Mouse (Mus musculus): ENCODE measurements at regions not wholly inside any gene's neighbourhood (a gene's known extent, or its start where the extent isn't known, plus 50 kb on each side); places are given as distances from the start of the nearest gene placed in this dataset.

DNA sequence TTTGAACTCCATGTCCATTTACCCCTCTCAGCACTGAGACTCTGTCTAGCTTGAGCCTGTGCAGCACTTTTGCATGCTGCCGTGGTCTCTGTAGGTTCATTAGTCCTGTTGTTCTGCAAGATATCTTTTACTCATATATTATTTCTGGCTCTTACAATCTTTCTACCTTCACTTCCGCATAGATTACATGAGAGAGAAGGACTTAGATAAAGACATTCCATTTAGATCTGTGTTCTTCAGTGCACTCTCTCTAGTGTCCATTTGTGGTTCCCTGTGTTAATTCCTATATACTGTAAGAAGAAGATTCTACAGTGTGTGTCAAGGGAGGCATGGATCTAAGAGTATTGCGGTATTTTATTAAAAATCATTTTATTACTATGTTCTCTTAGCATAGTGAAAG lies 295.6 kb upstream of the Nrxn1 start:
- H3K27me3 ChIP-seq (ENCODE audit: insufficient read depth, low read length), result no peaks in the 10 kb centered on the region
- no peak for TF ChIP-seq CTCF (conservative IDR thresholded peaks at IDR 0.05; ENCODE audit: low read length)
- no peak for TF ChIP-seq NANOG (IDR thresholded peaks at IDR 0.05; ENCODE audit: borderline replicate concordance, low read length)
- no peak for TF ChIP-seq POU5F1 (IDR thresholded peaks at IDR 0.05; ENCODE audit: borderline replicate concordance, low read length)

DNA sequence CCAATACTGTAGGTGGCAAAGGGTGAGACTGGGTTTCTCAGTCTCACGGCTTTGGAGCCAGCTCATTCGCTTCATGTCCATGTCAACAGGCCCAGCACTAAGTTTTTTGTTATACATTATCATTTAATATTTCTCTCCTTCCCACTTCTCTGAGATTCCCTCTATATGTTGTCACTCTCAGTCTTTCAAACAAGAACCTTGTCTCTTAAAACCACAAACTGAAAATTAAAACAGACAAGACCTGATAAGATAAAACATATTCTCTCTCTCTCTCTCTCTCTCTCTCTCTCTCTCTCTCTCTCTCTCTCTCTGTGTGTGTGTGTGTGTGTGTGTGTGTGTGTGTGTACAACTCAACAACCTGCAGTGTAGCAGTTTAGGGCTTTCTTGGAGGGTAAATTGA lies 295.2 kb upstream of the Nrxn1 start:
- no peak overlapping the region for H3K4me3 ChIP-seq (replicated peaks; ENCODE audit: low read length)
- no peaks in the 10 kb centered on the region for H3K9me3 ChIP-seq (ENCODE audit: low read length)
- H3K4me1 ChIP-seq (replicated peaks; ENCODE audit: low read depth, low read length), result no peaks in the 10 kb centered on the region
- no peaks in the 10 kb centered on the region for H3K27me3 ChIP-seq (ENCODE audit: insufficient read depth, low read length)
- no peaks in the 10 kb centered on the region for H3K36me3 ChIP-seq (ENCODE audit: insufficient read depth, low read length)
- no peak for TF ChIP-seq CTCF (conservative IDR thresholded peaks at IDR 0.05; ENCODE audit: low read length)
- no peak for TF ChIP-seq NANOG (IDR thresholded peaks at IDR 0.05; ENCODE audit: borderline replicate concordance, low read length)
- TF ChIP-seq POU5F1 (IDR thresholded peaks at IDR 0.05; ENCODE audit: borderline replicate concordance, low read length), result no peak

More for the DNA sequence above, 295.6 kb upstream of the Nrxn1 start:
- Histone ChIP-seq H3K9me3 (ENCODE audit: low read length) (no peaks in the 10 kb centered on the region), H3K4me3 (replicated peaks; ENCODE audit: low read length) (no peak overlapping the region), H3K4me1 (replicated peaks; ENCODE audit: low read depth, low read length) (no peaks in the 10 kb centered on the region), H3K36me3 (ENCODE audit: insufficient read depth, low read length) (no peaks in the 10 kb centered on the region)

- no peaks in the 10 kb centered on the region for H3K4me1 ChIP-seq (replicated peaks; ENCODE audit: low read depth, low read length)
- H3K36me3 ChIP-seq (ENCODE audit: insufficient read depth, low read length), result no peaks in the 10 kb centered on the region
- no peak for TF ChIP-seq CTCF (conservative IDR thresholded peaks at IDR 0.05; ENCODE audit: low read length)
- H3K4me3 ChIP-seq (replicated peaks; ENCODE audit: low read length), result no peak overlapping the region
- no peaks in the 10 kb centered on the region for H3K27me3 ChIP-seq (ENCODE audit: insufficient read depth, low read length)
- no peaks in the 10 kb centered on the region for H3K9me3 ChIP-seq (ENCODE audit: low read length)
Measured at GRCm38 (mm10) chr17:91385949-91386348, 293.1 kb upstream of the Nrxn1 start.

DNA sequence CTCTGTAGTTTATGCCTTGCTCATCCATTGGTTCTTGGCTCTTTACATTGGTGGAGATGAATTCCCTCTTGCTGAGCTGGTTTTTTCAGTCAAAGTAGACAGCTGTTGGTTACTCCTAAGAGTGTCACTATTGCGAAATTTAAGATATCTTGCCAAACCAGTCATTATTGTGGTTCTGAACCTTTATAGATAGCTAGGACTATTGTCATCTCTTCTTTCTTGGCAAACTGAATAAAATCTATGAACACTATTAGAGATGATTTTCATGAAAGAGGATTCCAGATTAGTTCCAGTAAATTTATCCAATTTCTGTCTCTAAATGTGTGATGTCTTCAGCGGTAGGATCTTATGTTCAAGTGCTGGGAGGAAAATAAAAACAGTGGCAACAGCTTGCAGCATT lies 275.3 kb upstream of the Nrxn1 start:
- no peak overlapping the region for H3K4me3 ChIP-seq (replicated peaks; ENCODE audit: low read length)
- no peak for TF ChIP-seq POU5F1 (IDR thresholded peaks at IDR 0.05; ENCODE audit: borderline replicate concordance, low read length)
- no peak for TF ChIP-seq CTCF (conservative IDR thresholded peaks at IDR 0.05; ENCODE audit: low read length)
- no peak for TF ChIP-seq NANOG (IDR thresholded peaks at IDR 0.05; ENCODE audit: borderline replicate concordance, low read length)

DNA sequence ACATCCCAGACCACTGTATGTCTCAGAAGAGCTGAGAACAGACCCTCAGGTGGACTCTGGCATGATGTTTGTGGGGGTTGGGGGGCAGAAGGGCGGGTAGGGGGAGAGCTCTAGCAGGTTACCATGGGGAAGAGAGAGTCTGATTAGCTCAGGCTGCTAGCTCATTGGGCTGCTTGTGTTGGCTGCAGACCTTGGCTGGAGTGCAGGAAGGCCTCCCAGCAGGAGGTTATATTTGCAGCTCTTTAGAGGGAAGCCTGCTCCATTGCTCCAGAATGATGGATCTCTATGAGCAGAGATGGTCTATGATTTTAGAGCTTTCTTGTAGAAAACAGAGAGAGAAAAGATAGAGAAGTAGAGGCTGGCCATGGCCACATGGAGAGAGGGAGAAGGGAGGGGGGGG lies 268.4 kb upstream of the Nrxn1 start:
- peaks cover 11% of the 10 kb centered on the region; the same call in 1 of the 2 replicates for H3K9me3 ChIP-seq (ENCODE audit: low read length)
- H3K27me3 ChIP-seq (ENCODE audit: insufficient read depth, low read length), result no peaks in the 10 kb centered on the region
- no peaks in the 10 kb centered on the region for H3K4me1 ChIP-seq (replicated peaks; ENCODE audit: low read depth, low read length)
- no peaks in the 10 kb centered on the region for H3K36me3 ChIP-seq (ENCODE audit: insufficient read depth, low read length)
- no peak overlapping the region for H3K4me3 ChIP-seq (replicated peaks; ENCODE audit: low read length)
- TF ChIP-seq CTCF (conservative IDR thresholded peaks at IDR 0.05; ENCODE audit: low read length) (no peak), NANOG (IDR thresholded peaks at IDR 0.05; ENCODE audit: borderline replicate concordance, low read length) (no peak), POU5F1 (IDR thresholded peaks at IDR 0.05; ENCODE audit: borderline replicate concordance, low read length) (no peak)

More for the DNA sequence above, 275.3 kb upstream of the Nrxn1 start:
- H3K4me1 ChIP-seq (replicated peaks; ENCODE audit: low read depth, low read length), result no peaks in the 10 kb centered on the region
- H3K27me3 ChIP-seq (ENCODE audit: insufficient read depth, low read length), result no peaks in the 10 kb centered on the region
- H3K9me3 ChIP-seq (ENCODE audit: low read length), result peaks cover 3% of the 10 kb centered on the region
- no peaks in the 10 kb centered on the region for H3K36me3 ChIP-seq (ENCODE audit: insufficient read depth, low read length)

DNA sequence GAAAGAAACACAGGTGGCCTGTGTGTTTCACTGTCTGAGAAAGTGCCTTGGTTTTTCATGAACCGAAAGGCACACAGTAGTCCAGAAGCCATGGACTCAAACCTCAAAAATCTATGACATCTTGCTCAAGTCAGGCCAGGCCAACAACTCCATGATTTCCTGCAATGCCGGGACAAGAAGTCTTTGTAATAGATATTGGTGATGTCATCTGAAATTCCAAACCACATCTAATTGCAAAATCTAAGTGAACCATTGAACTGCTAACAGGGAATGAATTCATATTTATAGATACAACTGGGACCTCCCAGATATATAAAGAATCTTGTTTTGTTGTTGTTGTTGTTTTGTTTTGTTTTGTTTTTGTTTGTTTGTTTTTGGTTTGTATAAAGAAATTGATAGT lies 259.2 kb upstream of the Nrxn1 start:
- Histone ChIP-seq H3K9me3 (ENCODE audit: low read length) (no peaks in the 10 kb centered on the region), H3K4me3 (replicated peaks; ENCODE audit: low read length) (no peak overlapping the region), H3K36me3 (ENCODE audit: insufficient read depth, low read length) (no peaks in the 10 kb centered on the region), H3K27me3 (ENCODE audit: insufficient read depth, low read length) (no peaks in the 10 kb centered on the region), H3K4me1 (replicated peaks; ENCODE audit: low read depth, low read length) (no peaks in the 10 kb centered on the region)
- TF ChIP-seq NANOG (IDR thresholded peaks at IDR 0.05; ENCODE audit: borderline replicate concordance, low read length) (no peak), CTCF (conservative IDR thresholded peaks at IDR 0.05; ENCODE audit: low read length) (no peak), POU5F1 (IDR thresholded peaks at IDR 0.05; ENCODE audit: borderline replicate concordance, low read length) (no peak)

- Histone ChIP-seq H3K4me1 (replicated peaks; ENCODE audit: low read depth, low read length) (no peaks in the 10 kb centered on the region; the same call in 1 of the 2 replicates), H3K4me3 (replicated peaks; ENCODE audit: low read length) (no peak overlapping the region), H3K36me3 (ENCODE audit: insufficient read depth, low read length) (no peaks in the 10 kb centered on the region), H3K27me3 (ENCODE audit: insufficient read depth, low read length) (no peaks in the 10 kb centered on the region), H3K9me3 (ENCODE audit: low read length) (no peaks in the 10 kb centered on the region)
- no peak for TF ChIP-seq CTCF (conservative IDR thresholded peaks at IDR 0.05; ENCODE audit: low read length)
- no peak for TF ChIP-seq NANOG (IDR thresholded peaks at IDR 0.05; ENCODE audit: borderline replicate concordance, low read length)
- no peak for TF ChIP-seq POU5F1 (IDR thresholded peaks at IDR 0.05; ENCODE audit: borderline replicate concordance, low read length)
Measured at GRCm38 (mm10) chr17:91336882-91337281, 244.0 kb upstream of the Nrxn1 start.

DNA sequence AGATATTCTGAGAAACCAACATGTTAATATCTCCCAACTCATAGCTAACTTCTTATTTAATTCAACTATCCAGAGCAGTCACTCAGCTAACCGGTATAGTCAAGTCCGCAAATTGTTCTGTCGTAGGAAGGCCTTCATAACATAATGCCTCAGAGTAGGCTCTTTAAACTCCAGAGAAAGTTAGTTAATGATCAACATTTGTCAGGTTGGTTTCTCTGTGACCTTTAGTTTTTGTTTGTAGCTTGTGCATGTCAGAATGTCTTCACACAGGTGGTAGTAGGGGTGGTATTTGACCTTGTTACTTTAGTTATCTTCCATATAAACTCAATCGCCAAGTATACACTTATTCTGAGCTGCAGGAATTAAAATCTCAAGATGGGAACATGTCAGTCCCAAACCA lies 240.9 kb upstream of the Nrxn1 start:
- Histone ChIP-seq H3K36me3 (ENCODE audit: insufficient read depth, low read length) (no peaks in the 10 kb centered on the region), H3K27me3 (ENCODE audit: insufficient read depth, low read length) (no peaks in the 10 kb centered on the region), H3K9me3 (ENCODE audit: low read length) (no peaks in the 10 kb centered on the region), H3K4me1 (replicated peaks; ENCODE audit: low read depth, low read length) (no peaks in the 10 kb centered on the region; the same call in 1 of the 2 replicates), H3K4me3 (replicated peaks; ENCODE audit: low read length) (no peak overlapping the region)
- TF ChIP-seq CTCF (conservative IDR thresholded peaks at IDR 0.05; ENCODE audit: low read length), result no peak
- TF ChIP-seq NANOG (IDR thresholded peaks at IDR 0.05; ENCODE audit: borderline replicate concordance, low read length), result no peak

GRCm38 (mm10) chr17:91333202-91333601 lies 240.3 kb upstream of the Nrxn1 start:
- TF ChIP-seq NANOG (IDR thresholded peaks at IDR 0.05; ENCODE audit: borderline replicate concordance, low read length) (no peak), POU5F1 (IDR thresholded peaks at IDR 0.05; ENCODE audit: borderline replicate concordance, low read length) (no peak), CTCF (conservative IDR thresholded peaks at IDR 0.05; ENCODE audit: low read length) (no peak)
- H3K36me3 ChIP-seq (ENCODE audit: insufficient read depth, low read length), result no peaks in the 10 kb centered on the region
- no peak overlapping the region for H3K4me3 ChIP-seq (replicated peaks; ENCODE audit: low read length)
- no peaks in the 10 kb centered on the region for H3K27me3 ChIP-seq (ENCODE audit: insufficient read depth, low read length)
- H3K9me3 ChIP-seq (ENCODE audit: low read length), result no peaks in the 10 kb centered on the region
- H3K4me1 ChIP-seq (replicated peaks; ENCODE audit: low read depth, low read length), result no peaks in the 10 kb centered on the region

Measured in E14TG2a.4 (cell line).